Mouse (Mus musculus) testis, adult 2 months (tissue): Measurements from ENCODE around the gene Relb.

ENCODE experiments used
- CTCF ChIP-seq: fragments of 200-500 bp; IDR thresholded peaks from 2 replicates; pipeline ENCODE4 v1.5.1; 2012; ENCODE audit warnings: low read depth, mild to moderate bottlenecking, inconsistent platforms, low read length, moderate library complexity; ENCODE audit not compliant: control insufficient read depth, insufficient read depth, insufficient replicate concordance
- POLR2A ChIP-seq: fragments of 200-500 bp; IDR thresholded peaks from 2 replicates; pipeline ENCODE4 v1.6.1; 2012; ENCODE audit warnings: low read depth, mild to moderate bottlenecking, inconsistent platforms, low read length, moderate library complexity; ENCODE audit not compliant: control insufficient read depth

DNA sequence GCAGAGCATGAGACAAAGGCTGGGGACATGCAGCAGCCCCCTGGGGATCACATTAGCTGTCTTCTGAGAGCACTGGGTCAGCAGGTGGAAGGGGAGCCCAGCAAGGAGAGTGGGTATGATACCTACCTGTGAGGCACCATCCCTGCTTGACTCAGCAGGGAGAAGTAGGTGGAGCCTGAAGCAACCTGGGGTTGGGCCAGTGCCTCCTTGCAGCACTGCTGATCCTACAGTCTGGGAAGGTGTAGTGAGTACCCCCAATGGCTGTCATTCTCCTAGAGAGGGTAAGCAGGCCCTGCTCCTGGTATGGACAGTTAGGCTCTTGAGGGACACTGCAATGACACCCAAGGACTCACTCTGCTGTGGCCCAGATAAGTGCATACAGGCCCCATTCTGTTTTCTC, 3.0 kb upstream of the Relb start:
- no peak for TF ChIP-seq POLR2A
- no peak for TF ChIP-seq CTCF
